Mouse (Mus musculus) C2C12 (cell line): ENCODE data around the gene Mymx.

Experiments used
- CEBPB ChIP-seq: IDR thresholded peaks from one replicate; pipeline ENCODE4 v1.6.1; 2011; ENCODE audit warnings: low read depth, mild to moderate bottlenecking, control low read depth, moderate library complexity
- CTCF ChIP-seq: IDR thresholded peaks from one replicate; pipeline ENCODE4 v1.5.1; 2011; ENCODE audit not compliant: control insufficient read depth, insufficient read depth, insufficient read length
- FOSL1 ChIP-seq: IDR thresholded peaks from one replicate; pipeline ENCODE4 v1.8.0; 2011; ENCODE audit warnings: mild to moderate bottlenecking, low read length; ENCODE audit not compliant: poor library complexity, insufficient read depth, severe bottlenecking
- MAX ChIP-seq: IDR thresholded peaks from one replicate; pipeline ENCODE4 v1.6.1; 2011; ENCODE audit warnings: mild to moderate bottlenecking, control low read depth
- MYOG ChIP-seq: IDR thresholded peaks from one replicate; pipeline ENCODE4 v1.6.1; 2011; ENCODE audit not compliant: control insufficient read depth, insufficient read length; ENCODE audit errors: extremely low read depth
- USF1 ChIP-seq: IDR thresholded peaks from one replicate; pipeline ENCODE4 v1.6.1; 2011; ENCODE audit warnings: low read depth, mild to moderate bottlenecking, control low read depth, moderate library complexity

DNA sequence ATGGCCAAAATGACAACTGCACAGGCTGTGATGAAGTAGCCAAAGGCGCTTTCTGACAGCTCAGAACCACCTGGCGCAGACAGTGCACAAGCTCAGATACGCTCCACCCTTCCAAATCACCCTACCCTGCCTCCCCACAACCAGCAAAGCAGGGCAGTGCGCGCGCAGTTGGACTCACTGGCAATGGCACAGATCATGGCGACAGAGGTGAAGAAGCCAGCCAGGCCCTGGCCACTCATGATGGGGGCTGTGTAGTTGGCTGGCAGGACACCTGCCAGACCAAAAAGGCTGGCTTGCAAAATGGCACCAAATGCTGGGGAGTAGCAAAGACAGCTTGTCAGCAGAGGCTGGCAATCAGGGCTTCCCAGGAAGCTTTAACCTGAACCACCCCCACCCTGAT lies 12.7 kb downstream of the Mymx start:
- no peak for TF ChIP-seq CTCF
- no peak for TF ChIP-seq MYOG
- TF ChIP-seq USF1 = no peak
- no peak for TF ChIP-seq MAX
- no peak for TF ChIP-seq FOSL1
- no peak for TF ChIP-seq CEBPB
